Mouse (Mus musculus) heart, embryonic 12.5 days (tissue): ENCODE measurements around the gene Rnf141. TPM values are rescaled to one million over a fixed set of nuclear protein-coding genes. Genes with fewer than 3 reads are reported as not detected.

Experiments used
- ATAC-seq: fragments of 200-750 bp; cut with Nextera tagmentation; 2 replicates; pipeline ENCODE4 v1.8.0; 2017; ENCODE audit warnings: moderate TSS enrichment, moderate library complexity; ENCODE audit not compliant: insufficient number of reproducible peaks, low FRiP score
- H3K27ac ChIP-seq: fragments of 300-500 bp; sonication (generic); 2 replicates; pipeline ENCODE4 v1.5.1; 2016; ENCODE audit warnings: mild to moderate bottlenecking, moderate library complexity; ENCODE audit not compliant: poor library complexity, severe bottlenecking
- H3K27me3 ChIP-seq: fragments of 300-500 bp; sonication (generic); replicated peaks from 2 replicates; pipeline ENCODE4 v1.6.1; 2016; ENCODE audit warnings: mild to moderate bottlenecking, moderate library complexity
- H3K36me3 ChIP-seq: fragments of 300-500 bp; sonication (generic); 2 replicates; pipeline ENCODE4 v1.6.1; 2016; ENCODE audit warnings: mild to moderate bottlenecking, moderate library complexity
- H3K4me1 ChIP-seq: fragments of 300-500 bp; sonication (generic); replicated peaks from 2 replicates; pipeline ENCODE4 v1.6.1; 2016; ENCODE audit warnings: mild to moderate bottlenecking
- H3K4me2 ChIP-seq: fragments of 300-500 bp; sonication (generic); 2 replicates; pipeline ENCODE4 v1.6.1; 2016; ENCODE audit warnings: mild to moderate bottlenecking, moderate library complexity
- H3K4me3 ChIP-seq: fragments of 300-500 bp; sonication (generic); 2 replicates; pipeline ENCODE4 v1.5.1; 2016; ENCODE audit warnings: mild to moderate bottlenecking
- H3K9ac ChIP-seq: fragments of 300-500 bp; sonication (generic); 2 replicates; pipeline ENCODE4 v1.6.1; 2016; ENCODE audit warnings: mild to moderate bottlenecking, moderate library complexity
- H3K9me3 ChIP-seq: fragments of 300-500 bp; sonication (generic); replicated peaks from 2 replicates; pipeline ENCODE4 v1.6.1; 2016; ENCODE audit warnings: mild to moderate bottlenecking, moderate library complexity
- WGBS: fragments of 180-500 bp; shearing (Covaris S2); methylation state at CpG from one replicate; pipeline ENCODE4 v1.1.7; 2016; 5-methylcytosine and 5-hydroxymethylcytosine counted together
- polyA plus RNA-seq: library from polyadenylated mRNA; unstranded; fragments of >200 nt; fragmentation: Nextera tagmentation; extraction: Ambion mirVana; gene quantifications from 2 replicates; pipeline ENCODE4 v1.2.1, GENCODE M21; 2016

Rnf141 gene
- polyA plus RNA-seq, 1 experiment from 2014 or later: 37.9 TPM

GRCm38 (mm10) chr7:110780520-110780919 lies 63.7 kb downstream of the Rnf141 start:
- ATAC-seq: no peak
- Histone ChIP-seq H3K4me2 (no peak overlapping the region), H3K4me1 (peaks cover 35% of the 10 kb centered on the region), H3K9me3 (no peaks in the 10 kb centered on the region), H3K27me3 (0 out of 2 replicates have a peak, but pooled peaks cover 6% of the 10 kb centered on the region), H3K36me3 (peaks cover 7% of the 10 kb centered on the region; the same call in 1 of the 2 replicates), H3K9ac (no peak overlapping the region), H3K27ac (no peak overlapping the region), H3K4me3 (no peak overlapping the region)
- WGBS: 81% methylated on average over 4 of the region's 4 CpGs

- Histone ChIP-seq H3K9me3 (no peaks in the 10 kb centered on the region), H3K27me3 (0 out of 2 replicates have a peak, but pooled peaks cover 6% of the 10 kb centered on the region), H3K4me2 (no peak overlapping the region), H3K27ac (no peak overlapping the region), H3K4me3 (no peak overlapping the region), H3K4me1 (peaks cover 38% of the 10 kb centered on the region), H3K36me3 (peaks cover 7% of the 10 kb centered on the region; the same call in 1 of the 2 replicates), H3K9ac (no peak overlapping the region)
- WGBS: 86% methylated on average over 8 of the region's 8 CpGs
- ATAC-seq: no peak
Observed at GRCm38 (mm10) chr7:110779605-110780111, 64.6 kb downstream of the Rnf141 start.

GRCm38 (mm10) chr7:110778933-110779332 lies 65.3 kb downstream of the Rnf141 start:
- Histone ChIP-seq H3K4me3 (no peak overlapping the region), H3K36me3 (peaks cover 7% of the 10 kb centered on the region; the same call in 1 of the 2 replicates), H3K4me1 (peaks cover 45% of the 10 kb centered on the region), H3K9me3 (no peaks in the 10 kb centered on the region), H3K27me3 (0 out of 2 replicates have a peak, but pooled peaks cover 6% of the 10 kb centered on the region), H3K9ac (no peak overlapping the region), H3K4me2 (no peak overlapping the region), H3K27ac (no peak overlapping the region)
- 79% methylated on average over 7 of the region's 7 CpGs for whole genome bisulfite sequencing
- no peak for ATAC-seq

- peaks cover 53% of the 10 kb centered on the region for H3K4me1 ChIP-seq
- H3K36me3 ChIP-seq: peaks cover 7% of the 10 kb centered on the region; the same call in 1 of the 2 replicates
- ATAC-seq: no peak
- WGBS: 88% methylated on average over 18 of the region's 18 CpGs
- no peak overlapping the region for H3K4me2 ChIP-seq
- no peak overlapping the region for H3K27ac ChIP-seq
- H3K9ac ChIP-seq: no peak overlapping the region
- H3K27me3 ChIP-seq: 0 out of 2 replicates have a peak, but pooled peaks cover 6% of the 10 kb centered on the region
- H3K9me3 ChIP-seq: no peaks in the 10 kb centered on the region
- H3K4me3 ChIP-seq: no peak overlapping the region
Observed at GRCm38 (mm10) chr7:110777146-110778001, 66.9 kb downstream of the Rnf141 start.

GRCm38 (mm10) chr7:110774674-110775073 lies 69.6 kb downstream of the Rnf141 start:
- 47% methylated on average over 8 of the region's 8 CpGs for WGBS
- Histone ChIP-seq H3K4me3 (no peak overlapping the region), H3K4me2 (peak overlapping the region; percentile 56), H3K9me3 (no peaks in the 10 kb centered on the region), H3K4me1 (peaks cover 52% of the 10 kb centered on the region), H3K9ac (no peak overlapping the region), H3K36me3 (peaks cover 7% of the 10 kb centered on the region; the same call in 1 of the 2 replicates), H3K27ac (no peak overlapping the region), H3K27me3 (0 out of 2 replicates have a peak, but pooled peaks cover 2% of the 10 kb centered on the region)
- ATAC-seq: peak; percentile 70

GRCm38 (mm10) chr7:110774077-110774476 lies 70.2 kb downstream of the Rnf141 start:
- 0 out of 2 replicates have a peak, but pooled peaks have one; percentile 23 for ATAC-seq
- H3K27ac ChIP-seq: peak overlapping the region; percentile 52
- no peaks in the 10 kb centered on the region for H3K27me3 ChIP-seq
- peaks cover 58% of the 10 kb centered on the region for H3K4me1 ChIP-seq
- peaks cover 7% of the 10 kb centered on the region; the same call in 1 of the 2 replicates for H3K36me3 ChIP-seq
- peak overlapping the region; percentile 33; the same call in 1 of the 2 replicates for H3K9ac ChIP-seq
- H3K9me3 ChIP-seq: no peaks in the 10 kb centered on the region
- H3K4me3 ChIP-seq: peak overlapping the region; percentile 24
- H3K4me2 ChIP-seq: peak overlapping the region; percentile 56
- 30% methylated on average over 1 of the region's 1 CpGs for WGBS

- H3K4me1 ChIP-seq: peaks cover 63% of the 10 kb centered on the region
- peak overlapping the region; percentile 56 for H3K4me2 ChIP-seq
- H3K9ac ChIP-seq: peak overlapping the region; percentile 33; the same call in 1 of the 2 replicates
- 19% methylated on average over 14 of the region's 14 CpGs for WGBS
- no peaks in the 10 kb centered on the region for H3K9me3 ChIP-seq
- no peaks in the 10 kb centered on the region for H3K27me3 ChIP-seq
- peak overlapping the region; percentile 24 for H3K4me3 ChIP-seq
- peak; percentile 69 for ATAC-seq
- H3K27ac ChIP-seq: peak overlapping the region; percentile 52
- H3K36me3 ChIP-seq: peaks cover 7% of the 10 kb centered on the region; the same call in 1 of the 2 replicates
Observed at GRCm38 (mm10) chr7:110773204-110774002, 70.9 kb downstream of the Rnf141 start.

GRCm38 (mm10) chr7:110772343-110772742 lies 71.9 kb downstream of the Rnf141 start:
- no peak overlapping the region for H3K4me3 ChIP-seq
- H3K4me2 ChIP-seq: no peak overlapping the region
- 0 out of 2 replicates have a peak overlapping the region, but pooled peaks have one; percentile 6 for H3K9ac ChIP-seq
- H3K27me3 ChIP-seq: no peaks in the 10 kb centered on the region
- no peak overlapping the region for H3K27ac ChIP-seq
- H3K9me3 ChIP-seq: no peaks in the 10 kb centered on the region
- 63% methylated on average over 3 of the region's 3 CpGs for WGBS
- H3K4me1 ChIP-seq: peaks cover 66% of the 10 kb centered on the region
- ATAC-seq: no peak
- no peaks in the 10 kb centered on the region for H3K36me3 ChIP-seq

GRCm38 (mm10) chr7:110770949-110771348 lies 73.3 kb downstream of the Rnf141 start:
- WGBS: 71% methylated on average over 4 of the region's 4 CpGs

GRCm38 (mm10) chr7:110769094-110769493 lies 75.2 kb downstream of the Rnf141 start:
- no peak overlapping the region for H3K27ac ChIP-seq
- H3K27me3 ChIP-seq: no peaks in the 10 kb centered on the region
- H3K36me3 ChIP-seq: no peaks in the 10 kb centered on the region
- H3K4me3 ChIP-seq: peak overlapping the region; percentile 66
- H3K9ac ChIP-seq: peak overlapping the region; percentile 85
- 34% methylated on average over 4 of the region's 4 CpGs for WGBS
- ATAC-seq: no peak
- H3K4me1 ChIP-seq: peaks cover 45% of the 10 kb centered on the region
- peak overlapping the region; percentile 96 for H3K4me2 ChIP-seq
- no peaks in the 10 kb centered on the region for H3K9me3 ChIP-seq

More at GRCm38 (mm10) chr7:110770949-110771348, 73.3 kb downstream of the Rnf141 start:
- ATAC-seq: no peak
- no peak overlapping the region for H3K27ac ChIP-seq
- no peaks in the 10 kb centered on the region for H3K36me3 ChIP-seq
- no peaks in the 10 kb centered on the region for H3K27me3 ChIP-seq
- no peak overlapping the region for H3K4me2 ChIP-seq
- H3K9me3 ChIP-seq: no peaks in the 10 kb centered on the region
- H3K4me1 ChIP-seq: peaks cover 56% of the 10 kb centered on the region
- no peak overlapping the region for H3K9ac ChIP-seq
- no peak overlapping the region for H3K4me3 ChIP-seq
